Comparison of ENCODE assay signal across 15 mouse cellular contexts in genomic region chr5:118636399-118637369, GRCm38 (mm10).
A peak's percentile ranks its signal among the peaks of the same experiment; 100 is the strongest.
DNase-seq lines count a peak whose midpoint lies in the region; ATAC-seq and TF ChIP-seq lines count a peak whose summit lies in the region.
"Had no signal": no experiment of that assay in that cellular context is flagged by ENCODE, and none has a peak within 500 bp of the region (broad histone marks: within the 10 kb centered on the region; RNA-seq: fewer than 3 reads in every experiment).

No protein-coding gene starts in this region.

- peaks cover 32 to 54% of the 10 kb centered on the region in 2 experiments for H3K4me1 ChIP-seq in MEL (ENCODE audit: control insufficient read depth in 1 of 2, insufficient read depth in 2 of 2, low read length in 2 of 2)
- H3K4me1 ChIP-seq in hindbrain, embryonic 12.5 days: peaks cover 42% of the 10 kb centered on the region
- peaks cover 25% of the 10 kb centered on the region for H3K4me1 ChIP-seq in midbrain, embryonic 12.5 days

- peak overlapping the region; percentile 99 for H3K27ac ChIP-seq in MEL (ENCODE audit: control insufficient read depth, low read depth, low read length)
- H3K27ac ChIP-seq in hindbrain, embryonic 12.5 days: peak overlapping the region; percentile 73
- peak overlapping the region; percentile 54 for H3K27ac ChIP-seq in midbrain, embryonic 12.5 days (replicated peaks)
- no peak overlapping the region for H3K27ac ChIP-seq in layer of hippocampus, adult 2 months
- H3K27ac ChIP-seq: embryonic facial prominence, embryonic 15.5 days; neural tube, embryonic 12.5 days had no signal

- peak; percentile 5 to 84; a peak in 3 of 4 replicates for TF ChIP-seq EP300 in MEL (IDR thresholded peaks at IDR 0.05; ENCODE audit: low read depth in 1 of 2, low read length in 2 of 2)

- peak overlapping the region; percentile 59 to 70 for H3K4me3 ChIP-seq in MEL (ENCODE audit: control insufficient read depth in 1 of 2, insufficient read depth in 1 of 2, low read depth in 2 of 2, low read length in 2 of 2)
- no peak overlapping the region for H3K4me3 ChIP-seq in hindbrain, embryonic 12.5 days
- no peak overlapping the region for H3K4me3 ChIP-seq in midbrain, embryonic 12.5 days
- H3K4me3 ChIP-seq in layer of hippocampus, adult 2 months: no peak overlapping the region
- H3K4me3 ChIP-seq: embryonic facial prominence, embryonic 15.5 days; heart, embryonic 12.5 days; limb, embryonic 12.5 days; neural tube, embryonic 12.5 days had no signal

- WGBS in hindbrain, embryonic 12.5 days: 90% methylated on average over 16 of the region's 16 CpGs
- 89% methylated on average over 16 of the region's 16 CpGs for WGBS in midbrain, embryonic 12.5 days

- peak overlapping the region; percentile 78 for H3K9ac ChIP-seq in MEL (ENCODE audit: control insufficient read depth, low read depth, low read length, poor library complexity, severe bottlenecking)
- no peak overlapping the region for H3K9ac ChIP-seq in hindbrain, embryonic 12.5 days
- H3K9ac ChIP-seq in midbrain, embryonic 12.5 days (replicated peaks): no peak overlapping the region
- H3K9ac ChIP-seq: embryonic facial prominence, embryonic 15.5 days; heart, embryonic 12.5 days; neural tube, embryonic 12.5 days had no signal

- DNase-seq in A20 (ENCODE audit: low read depth, low spot score) (peak; percentile 65), MEL (ENCODE audit: low read depth, low spot score) (peak; percentile 87)
- DNase-seq in layer of hippocampus, adult 2 months (ENCODE audit: low spot score in 2 of 2): no peak
- no peak for DNase-seq in cerebellum, adult 9-10 months
- DNase-seq in cerebellum, adult 11 months: no peak
- no peak for DNase-seq in frontal cortex, postnatal 14 days (ENCODE audit: low spot score in 2 of 2)
- DNase-seq: cerebellum, postnatal 36 days; lung, postnatal 36 days had no signal

- peaks cover 0 to 48% of the 10 kb centered on the region in 2 experiments; a peak in 2 of 4 replicates for H3K36me3 ChIP-seq in MEL (ENCODE audit: control insufficient read depth in 1 of 2, insufficient read depth in 2 of 2, low read length in 2 of 2)
- no peaks in the 10 kb centered on the region for H3K36me3 ChIP-seq in hindbrain, embryonic 12.5 days
- no peaks in the 10 kb centered on the region for H3K36me3 ChIP-seq in midbrain, embryonic 12.5 days
- H3K36me3 ChIP-seq: embryonic facial prominence, embryonic 15.5 days; heart, embryonic 12.5 days; limb, embryonic 12.5 days; neural tube, embryonic 12.5 days had no signal

- no peak overlapping the region for H3K4me2 ChIP-seq in hindbrain, embryonic 12.5 days (replicated peaks)
- H3K4me2 ChIP-seq in midbrain, embryonic 12.5 days (replicated peaks): no peak overlapping the region
- H3K4me2 ChIP-seq: embryonic facial prominence, embryonic 15.5 days; neural tube, embryonic 12.5 days had no signal

- peaks cover 37% of the 10 kb centered on the region for H3K79me2 ChIP-seq in MEL (ENCODE audit: control insufficient read depth, insufficient read depth, low read length, poor library complexity)

- TF ChIP-seq CTCF in MEL (IDR thresholded peaks at IDR 0.05 in 2 of 3, conservative IDR thresholded peaks at IDR 0.05 in 1 of 3; ENCODE audit: control insufficient read depth in 1 of 3, insufficient read depth in 1 of 3, low read depth in 2 of 3, low read length in 3 of 3, poor library complexity in 1 of 3, severe bottlenecking in 1 of 3): no peak; a peak in 1 of 6 replicates
- no peak for TF ChIP-seq CTCF in layer of hippocampus, adult 2 months (conservative IDR thresholded peaks at IDR 0.05)

- no peak for ATAC-seq in hindbrain, embryonic 12.5 days (ENCODE audit: low FRiP score)
- no peak for ATAC-seq in midbrain, embryonic 12.5 days (ENCODE audit: low FRiP score, low read depth)
- ATAC-seq: inflammation-experienced regulatory T-cells, adult 6 months had no signal

- no peaks in the 10 kb centered on the region for H3K9me3 ChIP-seq in MEL (replicated peaks; ENCODE audit: insufficient read depth, low read length)
- H3K9me3 ChIP-seq in hindbrain, embryonic 12.5 days (replicated peaks): no peaks in the 10 kb centered on the region
- H3K9me3 ChIP-seq in midbrain, embryonic 12.5 days: no peaks in the 10 kb centered on the region
- H3K9me3 ChIP-seq: embryonic facial prominence, embryonic 15.5 days; heart, embryonic 12.5 days; limb, embryonic 12.5 days; neural tube, embryonic 12.5 days had no signal

- TF ChIP-seq RAD21 in MEL (IDR thresholded peaks at IDR 0.05; ENCODE audit: low read depth, low read length): no peak; the same call in 1 of the 2 replicates

- no peaks in the 10 kb centered on the region for H3K27me3 ChIP-seq in MEL (ENCODE audit: control insufficient read depth in 1 of 2, insufficient read depth in 2 of 2, low read length in 2 of 2)
- H3K27me3 ChIP-seq in hindbrain, embryonic 12.5 days: no peaks in the 10 kb centered on the region
- no peaks in the 10 kb centered on the region for H3K27me3 ChIP-seq in midbrain, embryonic 12.5 days
- H3K27me3 ChIP-seq: embryonic facial prominence, embryonic 15.5 days; heart, embryonic 12.5 days; limb, embryonic 12.5 days; neural tube, embryonic 12.5 days had no signal

- no peak for TF ChIP-seq POLR2A in MEL (IDR thresholded peaks at IDR 0.05; ENCODE audit: control insufficient read depth in 1 of 2, insufficient read depth in 1 of 2, low read depth in 1 of 2, low read length in 2 of 2, poor library complexity in 1 of 2)

TF ChIP-seq in MEL, 35 proteins besides CTCF, POLR2A, EP300 and RAD21:
- TF ChIP-seq GABPA (IDR thresholded peaks at IDR 0.05; ENCODE audit: low read depth, low read length) (no peak), NRF1 (IDR thresholded peaks at IDR 0.05; ENCODE audit: insufficient read depth, low read depth, low read length, poor library complexity, severe bottlenecking) (peak; percentile 69), MYC (IDR thresholded peaks at IDR 0.05; ENCODE audit: low read depth, low read length) (peak; percentile 75), ZMIZ1 (IDR thresholded peaks at IDR 0.05; ENCODE audit: low read depth, low read length) (no peak), CHD2 (IDR thresholded peaks at IDR 0.05; ENCODE audit: low read length) (no peak), E2F4 (IDR thresholded peaks at IDR 0.05; ENCODE audit: borderline replicate concordance, low read depth, low read length) (0 out of 2 replicates have a peak, but pooled peaks have one; percentile 64), SIN3A (IDR thresholded peaks at IDR 0.05; ENCODE audit: low read length) (peak; percentile 77), USF2 (IDR thresholded peaks at IDR 0.05; ENCODE audit: borderline replicate concordance in 1 of 2, insufficient read depth in 1 of 2, low read depth in 1 of 2, low read length in 2 of 2) (no peak), HCFC1 (IDR thresholded peaks at IDR 0.05; ENCODE audit: low read depth, low read length) (0 out of 2 replicates have a peak, but pooled peaks have one; percentile 16), ZC3H11A (IDR thresholded peaks at IDR 0.05; ENCODE audit: low read depth, low read length) (no peak), MYB (IDR thresholded peaks at IDR 0.05; ENCODE audit: low read depth, low read length) (0 out of 2 replicates have a peak, but pooled peaks have one; percentile 1), MAX (IDR thresholded peaks at IDR 0.05; ENCODE audit: low read length) (0 out of 2 replicates have a peak, but pooled peaks have one; percentile 29), SMC3 (IDR thresholded peaks at IDR 0.05; ENCODE audit: low read depth, low read length) (no peak), CHD1 (IDR thresholded peaks at IDR 0.05; ENCODE audit: low read depth, low read length) (no peak), TCF12 (IDR thresholded peaks at IDR 0.05; ENCODE audit: low read depth, low read length) (no peak), JUND (IDR thresholded peaks at IDR 0.05; ENCODE audit: low read depth, low read length) (no peak), ETS1 (IDR thresholded peaks at IDR 0.05; ENCODE audit: low read depth, low read length) (peak; percentile 70), NELFE (IDR thresholded peaks at IDR 0.05; ENCODE audit: low read depth, low read length) (no peak), BHLHE40 (IDR thresholded peaks at IDR 0.05; ENCODE audit: borderline replicate concordance, low read depth, low read length) (no peak), ZNF384 (IDR thresholded peaks at IDR 0.05; ENCODE audit: low read depth, low read length) (no peak), KAT2A (conservative IDR thresholded peaks at IDR 0.05; ENCODE audit: low read depth, low read length) (no peak), TAL1 (IDR thresholded peaks at IDR 0.05; ENCODE audit: low read length) (no peak), POLR2AphosphoS2 (IDR thresholded peaks at IDR 0.05; ENCODE audit: low read length) (no peak), TBP (IDR thresholded peaks at IDR 0.05; ENCODE audit: low read depth, low read length) (no peak), ELF1 (IDR thresholded peaks at IDR 0.05; ENCODE audit: low read depth, low read length) (no peak), MXI1 (IDR thresholded peaks at IDR 0.05; ENCODE audit: low read depth, low read length) (peak; percentile 78), USF1 (IDR thresholded peaks at IDR 0.05; ENCODE audit: low read depth, low read length) (no peak), ZKSCAN1 (IDR thresholded peaks at IDR 0.05; ENCODE audit: low read depth, low read length) (no peak), GATA1 (IDR thresholded peaks at IDR 0.05; ENCODE audit: low read depth, low read length) (peak; percentile 6; the same call in 1 of the 2 replicates), RCOR1 (IDR thresholded peaks at IDR 0.05; ENCODE audit: low read depth, low read length) (no peak; the same call in 1 of the 2 replicates), MAFK (IDR thresholded peaks at IDR 0.05; ENCODE audit: borderline replicate concordance, low read depth, low read length) (0 out of 2 replicates have a peak, but pooled peaks have one; percentile 34), UBTF (IDR thresholded peaks at IDR 0.05; ENCODE audit: borderline replicate concordance, insufficient read depth, low read depth, low read length) (no peak), MEF2A (IDR thresholded peaks at IDR 0.05; ENCODE audit: extremely low read depth, insufficient replicate concordance, low read depth, low read length, poor library complexity, severe bottlenecking) (no peak), MAZ (IDR thresholded peaks at IDR 0.05; ENCODE audit: low read depth, low read length) (0 out of 2 replicates have a peak, but pooled peaks have one; percentile 56), POLR2AphosphoS5 (IDR thresholded peaks at IDR 0.05; ENCODE audit: borderline replicate concordance, low read depth, low read length) (no peak)

Comparison
In these comparisons a context has a peak if more than half of its experiments do, and no peak if none do; other contexts are left out.
1. DNase-seq: peak in A20 (single experiment) and MEL (single experiment); none in layer of hippocampus, adult 2 months (0 of 2), cerebellum, adult 9-10 months (single experiment), cerebellum, adult 11 months (single experiment) and frontal cortex, postnatal 14 days (0 of 2).
2. H3K4me3 ChIP-seq: peak in MEL (2 of 2); none in hindbrain, embryonic 12.5 days (single experiment), midbrain, embryonic 12.5 days (single experiment) and layer of hippocampus, adult 2 months (single experiment).